In genomic region chr8:25306769-25307491, GRCm38 (mm10) we compare ENCODE assay signal across 8 mouse cellular contexts.
DNase-seq lines count a peak whose midpoint lies in the region; ATAC-seq and TF ChIP-seq lines count a peak whose summit lies in the region.

No protein-coding gene starts in this region.

- no peaks in the 10 kb centered on the region for H3K27me3 ChIP-seq in liver, embryonic 11.5 days (replicated peaks; ENCODE audit: control insufficient read depth, insufficient read depth, low read length)

- H3K4me3 ChIP-seq in liver, embryonic 11.5 days (ENCODE audit: low read depth, low read length) = no peak overlapping the region

- no peak for TF ChIP-seq CTCF in brain, embryonic 14.5 days (IDR thresholded peaks at IDR 0.05; ENCODE audit: borderline replicate concordance, extremely low read depth, insufficient read depth, insufficient read length)

- no peak overlapping the region for H3K27ac ChIP-seq in liver, embryonic 11.5 days (ENCODE audit: low read depth, low read length)

- no peak for ATAC-seq in erythroblast, adult 5-6 weeks (replicated peaks; ENCODE audit: low FRiP score, poor library complexity, severe bottlenecking)
- no peak for ATAC-seq in liver, embryonic 11.5 days (replicated peaks; ENCODE audit: low FRiP score)

- H3K9me3 ChIP-seq in liver, embryonic 11.5 days (ENCODE audit: control insufficient read depth, low read length) = no peaks in the 10 kb centered on the region

- no peaks in the 10 kb centered on the region for H3K36me3 ChIP-seq in liver, embryonic 11.5 days (ENCODE audit: control insufficient read depth, insufficient read depth, low read length)

- H3K4me2 ChIP-seq in liver, embryonic 11.5 days = no peak overlapping the region

- peak; percentile 52 for DNase-seq in left cerebral cortex, postnatal 4 days
- no peak for DNase-seq in left cerebral cortex, postnatal 14 days (ENCODE audit: low spot score in 2 of 2)
- DNase-seq in brain, embryonic 14.5 days (ENCODE audit: low read depth) = peak; percentile 61
- peak; percentile 51 for DNase-seq in gastrocnemius, postnatal 25 days
- DNase-seq in kidney, postnatal 10 days = peak; percentile 75
- no peak for DNase-seq in frontal cortex, postnatal 25 days (ENCODE audit: low spot score in 2 of 2)
- DNase-seq in liver, embryonic 11.5 days (ENCODE audit: low spot score) = no peak

- WGBS in liver, embryonic 11.5 days = 79% methylated on average over 15 of the region's 15 CpGs

- no peak for TF ChIP-seq POLR2A in brain, embryonic 14.5 days (IDR thresholded peaks at IDR 0.05; ENCODE audit: borderline replicate concordance, extremely low read depth, insufficient read depth, insufficient read length, poor library complexity, severe bottlenecking)

- H3K4me1 ChIP-seq in liver, embryonic 11.5 days (replicated peaks; ENCODE audit: control insufficient read depth, insufficient read depth, low read length) = no peaks in the 10 kb centered on the region

- intact Hi-C loops in left cerebral cortex, postnatal 4 days (cut with DNase I) = no loop called here
- intact Hi-C loops in left cerebral cortex, postnatal 14 days (cut with DNase I) = no loop called here

- no peak overlapping the region for H3K9ac ChIP-seq in liver, embryonic 11.5 days (ENCODE audit: low read depth, low read length)

Comparison
In these comparisons a context has a peak if more than half of its experiments do, and no peak if none do; other contexts are left out.
1. DNase-seq: peak in left cerebral cortex, postnatal 4 days (single experiment), brain, embryonic 14.5 days (single experiment), gastrocnemius, postnatal 25 days (single experiment) and kidney, postnatal 10 days (single experiment); none in left cerebral cortex, postnatal 14 days (0 of 2), frontal cortex, postnatal 25 days (0 of 2) and liver, embryonic 11.5 days (single experiment).